Mouse (Mus musculus): ENCODE measurements around the gene Itsn1. TPM values are rescaled to one million over a fixed set of nuclear protein-coding genes. Genes with fewer than 3 reads are reported as not detected.

Gene Itsn1
- polyA plus RNA-seq, 1 experiment, result 68.7 TPM

DNA sequence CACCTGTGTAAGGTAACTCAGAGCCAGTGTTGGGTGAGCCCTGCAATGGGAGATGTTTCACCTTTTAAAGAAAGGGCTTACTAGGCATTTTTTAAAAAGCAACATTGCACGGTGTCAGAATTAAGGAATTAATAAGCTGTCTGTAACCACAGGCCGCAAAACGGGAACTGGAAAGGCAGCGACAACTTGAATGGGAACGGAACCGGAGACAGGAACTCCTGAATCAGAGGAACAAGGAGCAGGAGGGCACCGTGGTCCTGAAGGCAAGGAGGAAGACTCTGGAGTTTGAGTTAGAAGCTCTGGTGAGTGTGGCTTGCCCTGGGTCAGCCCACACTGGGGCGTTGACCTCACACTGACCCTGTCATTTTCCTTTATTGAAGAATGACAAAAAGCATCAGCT, 91.2 kb downstream of the Itsn1 start:
- no peak overlapping the region for H3K27ac ChIP-seq (ENCODE audit: insufficient read depth, low read length)
- no peaks in the 10 kb centered on the region; the same call in 1 of the 2 replicates for H3K4me1 ChIP-seq (ENCODE audit: control insufficient read depth, insufficient read depth, low read length)
- WGBS, result 94% methylated on average over 8 of the region's 8 CpGs
- H3K4me3 ChIP-seq (replicated peaks; ENCODE audit: insufficient read depth, low read depth, low read length), result no peak overlapping the region
- H3K27me3 ChIP-seq (ENCODE audit: control insufficient read depth, insufficient read depth, low read length), result no peaks in the 10 kb centered on the region
- DNase-seq, result no peak
- TF ChIP-seq POLR2A (IDR thresholded peaks at IDR 0.05; ENCODE audit: borderline replicate concordance, insufficient read depth, low read length) (no peak), CTCF (IDR thresholded peaks at IDR 0.05; ENCODE audit: borderline replicate concordance, insufficient read depth, low read depth, low read length) (no peak)

GRCm38 (mm10) chr16:91822325-91822724, 93.2 kb downstream of the Itsn1 start:
- TF ChIP-seq CTCF (IDR thresholded peaks at IDR 0.05; ENCODE audit: borderline replicate concordance, insufficient read depth, low read depth, low read length) (no peak), POLR2A (IDR thresholded peaks at IDR 0.05; ENCODE audit: borderline replicate concordance, insufficient read depth, low read length) (no peak)
- H3K27me3 ChIP-seq (ENCODE audit: control insufficient read depth, insufficient read depth, low read length), result no peaks in the 10 kb centered on the region
- H3K4me3 ChIP-seq (replicated peaks; ENCODE audit: insufficient read depth, low read depth, low read length), result no peak overlapping the region
- no peak overlapping the region for H3K27ac ChIP-seq (ENCODE audit: insufficient read depth, low read length)
- H3K4me1 ChIP-seq (ENCODE audit: control insufficient read depth, insufficient read depth, low read length), result no peaks in the 10 kb centered on the region
- DNase-seq, result no peak
- 91% methylated on average over 7 of the region's 7 CpGs for WGBS

- no peak overlapping the region for H3K27ac ChIP-seq (ENCODE audit: insufficient read depth, low read length)
- DNase-seq, result no peak
- no peaks in the 10 kb centered on the region for H3K27me3 ChIP-seq (ENCODE audit: control insufficient read depth, insufficient read depth, low read length)
- no peaks in the 10 kb centered on the region for H3K4me1 ChIP-seq (ENCODE audit: control insufficient read depth, insufficient read depth, low read length)
- no peak for TF ChIP-seq POLR2A (IDR thresholded peaks at IDR 0.05; ENCODE audit: borderline replicate concordance, insufficient read depth, low read length)
- no peak for TF ChIP-seq CTCF (IDR thresholded peaks at IDR 0.05; ENCODE audit: borderline replicate concordance, insufficient read depth, low read depth, low read length)
- H3K4me3 ChIP-seq (replicated peaks; ENCODE audit: insufficient read depth, low read depth, low read length), result no peak overlapping the region
- 97% methylated on average over 6 of the region's 6 CpGs for WGBS
Measured at GRCm38 (mm10) chr16:91822759-91823158, 93.7 kb downstream of the Itsn1 start.

- no peak for DNase-seq
- Histone ChIP-seq H3K4me1 (ENCODE audit: control insufficient read depth, insufficient read depth, low read length) (no peaks in the 10 kb centered on the region), H3K4me3 (replicated peaks; ENCODE audit: insufficient read depth, low read depth, low read length) (no peak overlapping the region), H3K27me3 (ENCODE audit: control insufficient read depth, insufficient read depth, low read length) (no peaks in the 10 kb centered on the region), H3K27ac (ENCODE audit: insufficient read depth, low read length) (no peak overlapping the region)
- TF ChIP-seq POLR2A (IDR thresholded peaks at IDR 0.05; ENCODE audit: borderline replicate concordance, insufficient read depth, low read length), result no peak
- TF ChIP-seq CTCF (IDR thresholded peaks at IDR 0.05; ENCODE audit: borderline replicate concordance, insufficient read depth, low read depth, low read length), result no peak
- 78% methylated on average over 9 of the region's 9 CpGs for WGBS
Measured at GRCm38 (mm10) chr16:91825774-91826325, 96.8 kb downstream of the Itsn1 start.

DNA sequence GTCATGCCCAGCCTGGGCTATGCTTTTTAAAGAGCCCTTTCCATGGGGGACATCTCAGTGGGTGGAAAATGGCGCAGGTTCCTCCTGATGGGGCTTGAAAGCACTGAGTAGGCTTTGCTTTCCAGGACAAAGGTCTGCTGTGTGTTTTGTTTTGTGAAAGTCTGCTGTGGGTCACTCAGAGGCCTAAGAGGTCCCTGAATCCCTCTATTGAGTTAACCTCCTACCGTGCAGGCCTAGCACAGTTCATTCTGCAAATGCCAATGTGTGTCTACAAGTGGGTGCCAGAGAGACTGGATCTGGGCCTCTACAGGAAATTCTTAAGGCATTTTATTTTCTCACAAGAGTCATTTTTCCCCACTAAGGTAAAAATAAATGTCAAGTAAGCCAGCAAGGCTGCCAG, 97.8 kb downstream of the Itsn1 start:
- no peaks in the 10 kb centered on the region for H3K4me1 ChIP-seq (ENCODE audit: control insufficient read depth, insufficient read depth, low read length)
- 73% methylated on average over 2 of the region's 2 CpGs for WGBS
- H3K27me3 ChIP-seq (ENCODE audit: control insufficient read depth, insufficient read depth, low read length), result no peaks in the 10 kb centered on the region
- H3K27ac ChIP-seq (ENCODE audit: insufficient read depth, low read length), result no peak overlapping the region
- DNase-seq, result no peak
- TF ChIP-seq CTCF (IDR thresholded peaks at IDR 0.05; ENCODE audit: borderline replicate concordance, insufficient read depth, low read depth, low read length) (no peak), POLR2A (IDR thresholded peaks at IDR 0.05; ENCODE audit: borderline replicate concordance, insufficient read depth, low read length) (no peak)
- H3K4me3 ChIP-seq (replicated peaks; ENCODE audit: insufficient read depth, low read depth, low read length), result no peak overlapping the region

- no peak for DNase-seq
- TF ChIP-seq CTCF (IDR thresholded peaks at IDR 0.05; ENCODE audit: borderline replicate concordance, insufficient read depth, low read depth, low read length) (no peak), POLR2A (IDR thresholded peaks at IDR 0.05; ENCODE audit: borderline replicate concordance, insufficient read depth, low read length) (no peak)
- no peaks in the 10 kb centered on the region for H3K4me1 ChIP-seq (ENCODE audit: control insufficient read depth, insufficient read depth, low read length)
- 63% methylated on average over 5 of the region's 5 CpGs for whole genome bisulfite sequencing
- no peak overlapping the region for H3K4me3 ChIP-seq (replicated peaks; ENCODE audit: insufficient read depth, low read depth, low read length)
- no peak overlapping the region for H3K27ac ChIP-seq (ENCODE audit: insufficient read depth, low read length)
- H3K27me3 ChIP-seq (ENCODE audit: control insufficient read depth, insufficient read depth, low read length), result no peaks in the 10 kb centered on the region
Measured at GRCm38 (mm10) chr16:91827456-91827855, 98.4 kb downstream of the Itsn1 start.

DNA sequence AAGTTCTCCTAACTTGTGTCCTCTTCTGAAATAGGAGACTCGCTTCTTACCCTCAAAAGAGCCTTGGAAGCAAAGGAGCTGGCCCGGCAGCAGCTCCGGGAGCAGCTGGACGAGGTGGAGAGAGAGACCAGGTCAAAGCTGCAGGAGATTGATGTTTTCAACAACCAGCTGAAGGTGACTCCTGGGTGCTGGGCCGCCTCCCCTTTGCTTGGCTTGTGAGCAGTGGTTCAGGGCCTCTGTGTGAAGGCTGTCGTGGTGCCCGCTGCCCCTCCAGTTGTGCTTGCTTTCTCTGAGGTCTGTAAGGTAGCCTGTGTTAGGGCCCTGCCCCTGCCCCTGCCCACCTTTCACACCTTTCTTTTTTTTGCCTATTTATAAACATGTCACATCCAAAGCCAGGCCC, 99.1 kb downstream of the Itsn1 start:
- Histone ChIP-seq H3K27ac (ENCODE audit: insufficient read depth, low read length) (no peak overlapping the region), H3K27me3 (ENCODE audit: control insufficient read depth, insufficient read depth, low read length) (no peaks in the 10 kb centered on the region)
- 92% methylated on average over 7 of the region's 7 CpGs for WGBS

GRCm38 (mm10) chr16:91828603-91829002, 99.5 kb downstream of the Itsn1 start:
- no peak for DNase-seq
- Histone ChIP-seq H3K4me3 (replicated peaks; ENCODE audit: insufficient read depth, low read depth, low read length) (no peak overlapping the region), H3K27ac (ENCODE audit: insufficient read depth, low read length) (no peak overlapping the region), H3K4me1 (ENCODE audit: control insufficient read depth, insufficient read depth, low read length) (no peaks in the 10 kb centered on the region), H3K27me3 (ENCODE audit: control insufficient read depth, insufficient read depth, low read length) (no peaks in the 10 kb centered on the region)
- TF ChIP-seq POLR2A (IDR thresholded peaks at IDR 0.05; ENCODE audit: borderline replicate concordance, insufficient read depth, low read length), result no peak
- no peak for TF ChIP-seq CTCF (IDR thresholded peaks at IDR 0.05; ENCODE audit: borderline replicate concordance, insufficient read depth, low read depth, low read length)
- WGBS, result 74% methylated on average over 5 of the region's 5 CpGs

More for the DNA sequence above, 99.1 kb downstream of the Itsn1 start:
- TF ChIP-seq POLR2A (IDR thresholded peaks at IDR 0.05; ENCODE audit: borderline replicate concordance, insufficient read depth, low read length) (no peak), CTCF (IDR thresholded peaks at IDR 0.05; ENCODE audit: borderline replicate concordance, insufficient read depth, low read depth, low read length) (no peak)
- H3K4me1 ChIP-seq (ENCODE audit: control insufficient read depth, insufficient read depth, low read length), result no peaks in the 10 kb centered on the region
- no peak overlapping the region for H3K4me3 ChIP-seq (replicated peaks; ENCODE audit: insufficient read depth, low read depth, low read length)
- DNase-seq, result no peak

Measured in cerebellum, adult 2 months (tissue).